Mouse (Mus musculus) kidney, postnatal 0 days (tissue): ENCODE measurements around the gene Epb41l3. TPM values are rescaled to one million over a fixed set of nuclear protein-coding genes. Genes with fewer than 3 reads are reported as not detected.

Experiments used
- ATAC-seq: fragments of 200-750 bp; cut with Nextera tagmentation; replicated peaks from 2 replicates; pipeline ENCODE4 v1.8.0; 2017; ENCODE audit warnings: low read depth, moderate number of reproducible peaks, moderate TSS enrichment, moderate library complexity; ENCODE audit not compliant: low FRiP score
- DNase-seq: peaks from one replicate; pipeline ENCODE4 v3.0.0-alpha.2; 2016; ENCODE audit warnings: low spot score
- H3K27ac ChIP-seq: fragments of 300-500 bp; sonication (generic); 2 replicates; pipeline ENCODE4 v1.5.1; 2014; ENCODE audit warnings: mild to moderate bottlenecking
- H3K27me3 ChIP-seq: fragments of 300-500 bp; sonication (generic); 2 replicates; pipeline ENCODE4 v1.6.1; 2014; ENCODE audit warnings: low read length, mixed read lengths; ENCODE audit not compliant: insufficient read depth
- H3K36me3 ChIP-seq: fragments of 300-500 bp; sonication (generic); 2 replicates; pipeline ENCODE4 v1.6.1; 2014; ENCODE audit warnings: low read length, mixed read lengths; ENCODE audit not compliant: insufficient read depth
- H3K4me1 ChIP-seq: fragments of 300-500 bp; sonication (generic); replicated peaks from 2 replicates; pipeline ENCODE4 v1.6.1; 2014; ENCODE audit warnings: antibody characterized with exemption, low read length, mixed read lengths; ENCODE audit not compliant: insufficient read depth
- H3K4me2 ChIP-seq: fragments of 300-500 bp; sonication (generic); 2 replicates; pipeline ENCODE4 v1.6.1; 2014; ENCODE audit warnings: mild to moderate bottlenecking, low read length, moderate library complexity, mixed read lengths
- H3K4me3 ChIP-seq: fragments of 300-500 bp; sonication (generic); replicated peaks from 2 replicates; pipeline ENCODE4 v1.5.1; 2014; ENCODE audit warnings: low read depth, low read length
- H3K9ac ChIP-seq: fragments of 300-500 bp; sonication (generic); 2 replicates; pipeline ENCODE4 v1.6.1; 2014; ENCODE audit warnings: low read depth, low read length
- H3K9me3 ChIP-seq: fragments of 300-500 bp; sonication (generic); replicated peaks from 2 replicates; pipeline ENCODE4 v1.6.1; 2016; ENCODE audit warnings: low read length, inconsistent platforms, mixed read lengths
- CTCF ChIP-seq: IDR thresholded peaks from 2 replicates; pipeline ENCODE4 v1.5.1; 2016; ENCODE audit warnings: antibody characterized with exemption, low read depth, mild to moderate bottlenecking, moderate library complexity
- WGBS: fragments of 180-500 bp; shearing (Covaris S2); extraction: QIAGEN DNeasy Blood & Tissue Kit; methylation state at CpG from one replicate; pipeline ENCODE4 v1.1.7; 2014; 5-methylcytosine and 5-hydroxymethylcytosine counted together
- polyA plus RNA-seq: library from polyadenylated mRNA; unstranded; fragments of >200 nt; fragmentation: Nextera tagmentation; extraction: Ambion mirVana; gene quantifications from 2 replicates; pipeline ENCODE4 v1.2.1, GENCODE M21; 2015

The Epb41l3 gene
- polyA plus RNA-seq, 1 experiment from 2014 or later: 13.3 TPM

DNA sequence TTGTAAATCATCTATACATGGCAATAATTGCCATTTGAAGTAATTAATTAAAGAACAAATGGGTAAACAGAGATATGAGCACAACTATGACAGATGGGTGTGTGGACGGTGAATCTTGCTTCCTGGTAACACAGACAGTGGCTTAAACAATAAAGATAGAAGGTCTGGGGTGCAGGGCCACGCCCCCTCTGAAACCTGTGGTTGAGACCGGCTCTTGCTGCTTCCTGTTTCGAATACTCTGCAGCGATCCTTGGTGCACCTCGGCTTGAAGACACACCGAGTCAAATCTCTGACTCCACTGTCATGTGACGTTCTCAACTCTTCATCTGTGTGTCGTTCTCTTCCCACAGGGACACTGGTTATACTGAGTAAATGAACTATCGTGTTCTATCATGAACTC lies 245.0 kb downstream of the Epb41l3 start:
- no peak for TF ChIP-seq CTCF
- DNase-seq (no peak), ATAC-seq (no peak)
- Histone ChIP-seq H3K27me3 (no peaks in the 10 kb centered on the region), H3K36me3 (no peaks in the 10 kb centered on the region), H3K4me3 (no peak overlapping the region), H3K4me1 (no peaks in the 10 kb centered on the region), H3K9me3 (no peaks in the 10 kb centered on the region), H3K27ac (no peak overlapping the region), H3K9ac (no peak overlapping the region), H3K4me2 (no peak overlapping the region)
- WGBS: 92% methylated on average over 10 of the region's 10 CpGs

DNA sequence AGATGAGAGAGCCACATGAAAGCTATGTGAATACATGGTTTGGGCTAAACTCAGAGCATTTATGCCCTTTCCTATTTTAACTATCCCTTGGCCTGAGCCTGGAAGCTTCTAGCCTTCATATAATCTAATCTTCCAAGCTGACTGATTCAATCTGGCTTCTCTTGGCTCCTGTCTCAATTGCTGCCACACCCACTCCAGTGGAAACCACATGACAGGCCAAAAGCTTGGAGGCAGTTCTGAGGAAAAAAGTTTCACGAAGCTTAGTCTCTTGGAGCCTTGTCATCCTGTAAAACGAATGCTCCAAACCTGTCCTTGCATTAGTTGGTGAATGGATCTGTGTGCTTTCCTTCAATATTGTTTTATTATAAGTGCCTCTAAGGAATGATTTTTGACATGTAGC lies 247.2 kb downstream of the Epb41l3 start:
- Histone ChIP-seq H3K4me2 (no peak overlapping the region), H3K27ac (no peak overlapping the region), H3K27me3 (no peaks in the 10 kb centered on the region), H3K4me1 (no peaks in the 10 kb centered on the region), H3K36me3 (no peaks in the 10 kb centered on the region), H3K9ac (no peak overlapping the region), H3K4me3 (no peak overlapping the region), H3K9me3 (no peaks in the 10 kb centered on the region)
- ATAC-seq (no peak), DNase-seq (no peak)
- TF ChIP-seq CTCF: no peak
- whole genome bisulfite sequencing: 92% methylated on average over 2 of the region's 2 CpGs

Other genes starting within 250 kb of the Epb41l3 start
- 0.61 and 0.74 TPM in 2 replicates for gene Tmem200c, start 249.1 kb upstream of the Epb41l3 start, polyA plus RNA-seq